Mouse (Mus musculus): ENCODE measurements at regions not wholly inside any gene's neighbourhood (a gene's known extent, or its start where the extent isn't known, plus 50 kb on each side); places are given as distances from the start of the nearest gene placed in this dataset.

DNA sequence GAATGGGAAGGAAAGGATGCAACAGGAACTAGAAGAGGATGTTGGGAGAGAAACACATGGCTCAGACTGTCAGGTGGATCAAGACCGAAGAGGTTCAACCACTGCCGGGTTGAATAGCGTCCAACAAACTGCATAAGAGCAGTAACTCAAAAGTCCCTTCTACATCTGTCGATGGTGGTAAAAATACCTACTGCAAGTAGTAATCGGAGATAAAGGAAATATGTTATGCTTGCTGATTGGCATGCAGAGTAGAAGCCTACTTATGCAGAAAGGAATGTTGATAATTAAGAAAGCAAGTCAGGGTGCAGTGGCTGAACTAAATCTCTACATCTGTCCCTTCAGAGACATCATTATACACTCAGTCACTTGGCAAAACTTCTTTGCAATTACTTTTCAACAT, 330.9 kb upstream of the Actbl2 start:
- H3K27ac ChIP-seq (replicated peaks): no peak overlapping the region
- H3K27me3 ChIP-seq (ENCODE audit: low read depth, poor library complexity, severe bottlenecking): no peaks in the 10 kb centered on the region
- H3K4me1 ChIP-seq: no peaks in the 10 kb centered on the region
- no peak for DNase-seq (ENCODE audit: low spot score)
- WGBS: 94% methylated on average over 5 of the region's 5 CpGs
- no peak overlapping the region for H3K4me3 ChIP-seq
- H3K9me3 ChIP-seq (replicated peaks): no peaks in the 10 kb centered on the region
- no peaks in the 10 kb centered on the region for H3K36me3 ChIP-seq

DNA sequence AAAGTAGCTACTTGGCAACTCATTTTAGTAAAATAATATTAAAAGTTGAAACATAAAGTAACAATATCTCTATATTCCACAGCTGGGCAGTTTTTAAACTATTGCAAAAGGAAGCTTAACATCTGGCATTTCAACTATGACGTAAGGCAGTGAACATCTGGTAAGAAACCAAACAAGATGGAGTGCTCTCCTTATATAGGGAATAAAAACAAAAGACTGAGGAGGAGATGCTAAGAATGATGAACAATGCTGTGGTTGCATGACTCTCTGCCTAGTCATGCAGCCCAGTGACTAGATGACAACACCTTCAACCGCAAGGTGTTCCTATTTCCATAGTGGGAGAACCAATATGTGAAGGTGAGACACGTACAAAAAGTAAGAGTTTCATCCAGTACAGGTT, 329.9 kb upstream of the Actbl2 start:
- WGBS: 89% methylated on average over 3 of the region's 3 CpGs

DNA sequence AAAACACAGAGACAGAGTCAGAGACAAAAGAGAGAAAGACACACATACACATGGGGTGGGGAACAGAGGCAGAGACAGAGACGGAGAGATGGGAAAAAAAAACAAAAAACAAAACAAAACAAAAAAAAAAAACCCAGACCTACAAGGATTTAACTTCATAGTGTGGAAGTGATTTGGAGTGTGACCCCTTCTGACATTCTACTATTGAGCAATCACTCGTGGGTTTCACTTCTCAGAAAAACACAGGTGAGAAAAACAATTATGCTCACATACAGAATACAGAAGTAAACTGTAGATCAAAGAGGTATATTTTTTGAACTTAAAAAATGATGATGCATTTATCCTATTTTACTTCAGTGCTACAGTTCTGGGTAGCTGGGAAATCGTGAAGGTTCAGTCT, 326.7 kb upstream of the Actbl2 start:
- Histone ChIP-seq H3K9me3 (replicated peaks) (no peaks in the 10 kb centered on the region), H3K4me1 (no peaks in the 10 kb centered on the region), H3K4me3 (no peak overlapping the region), H3K27me3 (ENCODE audit: low read depth, poor library complexity, severe bottlenecking) (no peaks in the 10 kb centered on the region), H3K36me3 (no peaks in the 10 kb centered on the region), H3K27ac (replicated peaks) (no peak overlapping the region)
- WGBS: 83% methylated on average over 3 of the region's 3 CpGs
- no peak for DNase-seq (ENCODE audit: low spot score)

More for the DNA sequence above, 329.9 kb upstream of the Actbl2 start:
- Histone ChIP-seq H3K27me3 (ENCODE audit: low read depth, poor library complexity, severe bottlenecking) (no peaks in the 10 kb centered on the region), H3K27ac (replicated peaks) (no peak overlapping the region), H3K4me3 (no peak overlapping the region), H3K9me3 (replicated peaks) (no peaks in the 10 kb centered on the region), H3K4me1 (no peaks in the 10 kb centered on the region), H3K36me3 (no peaks in the 10 kb centered on the region)
- DNase-seq (ENCODE audit: low spot score): no peak

DNA sequence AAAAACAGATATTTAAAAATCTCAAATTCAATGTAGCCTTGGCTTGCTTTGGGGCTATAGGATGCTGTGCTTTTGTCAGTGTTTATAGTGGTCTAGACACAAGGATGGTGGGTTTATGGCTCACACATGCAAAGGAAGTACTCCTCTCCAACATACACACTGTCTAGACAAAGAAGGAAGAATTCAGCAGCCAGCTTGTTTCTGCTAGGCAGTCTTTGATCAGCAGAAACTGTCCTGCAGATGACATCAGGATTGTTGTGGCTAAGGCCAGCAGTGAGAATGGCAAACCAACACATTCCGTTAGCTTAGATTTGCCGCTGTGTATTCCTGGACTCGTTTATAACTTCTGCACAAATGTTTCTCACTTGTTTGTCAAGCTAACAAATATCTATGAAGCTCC, 325.9 kb upstream of the Actbl2 start:
- H3K4me1 ChIP-seq: no peaks in the 10 kb centered on the region
- no peak overlapping the region for H3K4me3 ChIP-seq
- no peaks in the 10 kb centered on the region for H3K9me3 ChIP-seq (replicated peaks)
- WGBS: 85% methylated on average over 3 of the region's 3 CpGs
- no peaks in the 10 kb centered on the region for H3K36me3 ChIP-seq
- no peak for DNase-seq (ENCODE audit: low spot score)
- H3K27me3 ChIP-seq (ENCODE audit: low read depth, poor library complexity, severe bottlenecking): no peaks in the 10 kb centered on the region
- H3K27ac ChIP-seq (replicated peaks): no peak overlapping the region

DNA sequence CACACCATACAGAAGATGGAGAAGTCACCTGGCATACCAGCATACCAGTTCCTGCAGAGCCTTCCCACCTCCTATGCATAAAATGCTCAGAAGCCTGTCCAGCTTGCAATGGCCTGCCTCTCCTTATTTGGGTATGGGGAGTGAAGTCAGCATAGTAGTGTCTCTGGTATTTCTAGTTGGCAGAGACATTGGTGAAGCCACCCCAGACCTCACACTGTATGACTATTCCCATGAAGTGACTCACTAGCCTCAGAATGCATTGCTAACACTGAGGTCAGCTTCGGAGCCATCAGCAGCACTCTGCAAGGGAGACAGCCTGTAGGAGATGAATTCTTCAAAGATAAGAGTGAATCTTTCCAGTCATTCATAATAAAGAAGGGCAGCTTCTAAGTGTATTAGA, 325.2 kb upstream of the Actbl2 start:
- 88% methylated on average over 1 of the region's 1 CpGs for WGBS

DNA sequence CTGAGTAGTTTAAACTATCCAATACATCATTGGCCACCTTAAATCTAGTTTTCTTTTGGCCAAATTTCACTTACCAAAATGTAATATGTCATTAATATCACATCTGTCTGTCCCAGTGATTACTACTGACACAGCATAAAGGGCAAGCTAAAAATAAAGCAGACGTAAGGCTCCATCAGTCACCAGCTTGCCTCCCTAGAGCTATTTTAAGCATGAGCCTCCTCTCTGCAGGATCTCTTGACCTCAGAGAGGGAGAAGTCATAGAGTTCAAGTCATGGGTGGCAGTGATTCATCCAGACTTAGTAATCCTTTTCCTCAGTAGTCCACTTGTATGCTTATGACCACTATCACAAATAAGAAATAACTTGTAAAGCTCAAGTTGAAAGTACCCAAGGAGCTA, 313.2 kb upstream of the Actbl2 start:
- H3K27me3 ChIP-seq (ENCODE audit: low read depth, poor library complexity, severe bottlenecking): no peaks in the 10 kb centered on the region
- 75% methylated on average over 1 of the region's 1 CpGs for WGBS
- DNase-seq (ENCODE audit: low spot score): no peak
- no peaks in the 10 kb centered on the region for H3K9me3 ChIP-seq (replicated peaks)
- H3K36me3 ChIP-seq: no peaks in the 10 kb centered on the region
- H3K4me1 ChIP-seq: no peaks in the 10 kb centered on the region
- no peak overlapping the region for H3K4me3 ChIP-seq
- no peak overlapping the region for H3K27ac ChIP-seq (replicated peaks)

More for the DNA sequence above, 325.2 kb upstream of the Actbl2 start:
- H3K4me1 ChIP-seq: no peaks in the 10 kb centered on the region
- no peak overlapping the region for H3K4me3 ChIP-seq
- no peak for DNase-seq (ENCODE audit: low spot score)
- H3K36me3 ChIP-seq: no peaks in the 10 kb centered on the region
- no peaks in the 10 kb centered on the region for H3K9me3 ChIP-seq (replicated peaks)
- H3K27me3 ChIP-seq (ENCODE audit: low read depth, poor library complexity, severe bottlenecking): no peaks in the 10 kb centered on the region
- H3K27ac ChIP-seq (replicated peaks): no peak overlapping the region

DNA sequence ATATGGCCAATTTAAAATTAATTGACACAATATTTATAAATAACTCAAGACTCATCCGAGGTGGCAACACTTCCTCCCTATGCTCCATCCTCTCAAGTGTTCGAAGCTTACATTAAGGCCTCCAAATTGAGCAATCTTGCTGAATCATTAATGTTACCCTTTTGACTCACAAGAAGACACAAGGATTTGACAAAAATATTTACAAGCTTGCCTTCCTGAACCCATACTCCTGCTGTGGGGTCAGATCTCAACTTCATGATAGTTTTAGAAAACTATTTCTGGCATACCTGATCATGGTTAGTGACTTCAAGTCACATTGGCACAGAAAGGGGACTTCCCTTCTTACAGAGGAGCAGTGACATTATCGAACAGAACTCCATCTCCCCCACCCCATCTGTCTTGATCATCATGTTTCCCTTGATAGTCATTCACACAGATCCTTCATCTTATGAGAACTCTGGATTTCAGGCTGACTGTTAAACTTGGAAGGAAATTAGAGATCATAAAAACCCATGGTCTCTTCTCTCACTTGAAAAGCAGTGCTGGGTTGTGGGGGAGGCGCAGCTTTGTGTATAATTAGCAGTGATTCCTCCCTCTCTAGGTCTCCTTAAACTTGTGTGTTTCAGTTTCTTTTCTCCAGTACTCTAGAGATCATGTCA, 311.7 kb upstream of the Actbl2 start:
- Histone ChIP-seq H3K4me3 (no peak overlapping the region), H3K9me3 (replicated peaks) (no peaks in the 10 kb centered on the region), H3K27ac (replicated peaks) (no peak overlapping the region), H3K36me3 (no peaks in the 10 kb centered on the region), H3K4me1 (no peaks in the 10 kb centered on the region), H3K27me3 (ENCODE audit: low read depth, poor library complexity, severe bottlenecking) (no peaks in the 10 kb centered on the region)
- no peak for DNase-seq (ENCODE audit: low spot score)
- 94% methylated on average over 4 of the region's 4 CpGs for WGBS

DNA sequence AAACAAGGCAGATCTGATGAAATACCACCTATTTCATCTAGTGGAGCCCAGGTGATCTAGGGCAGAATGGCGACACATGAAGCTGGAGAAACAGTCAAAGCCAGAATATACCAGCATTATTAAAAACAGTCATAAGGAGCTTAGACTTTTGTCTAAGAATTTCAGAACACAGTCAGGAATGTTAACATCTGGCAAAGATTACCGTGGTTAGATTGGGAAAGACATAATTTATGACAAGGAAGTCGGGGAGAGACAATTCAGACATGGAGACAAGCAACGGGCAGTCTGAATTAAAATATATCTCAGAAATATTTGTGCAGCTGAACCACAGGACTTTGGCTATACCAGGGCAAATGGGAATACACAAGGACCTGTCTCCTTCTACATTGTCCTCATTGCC, 310.8 kb upstream of the Actbl2 start:
- no peaks in the 10 kb centered on the region for H3K9me3 ChIP-seq (replicated peaks)
- no peak for DNase-seq (ENCODE audit: low spot score)
- no peak overlapping the region for H3K4me3 ChIP-seq
- H3K36me3 ChIP-seq: no peaks in the 10 kb centered on the region
- H3K27me3 ChIP-seq (ENCODE audit: low read depth, poor library complexity, severe bottlenecking): no peaks in the 10 kb centered on the region
- H3K4me1 ChIP-seq: no peaks in the 10 kb centered on the region
- WGBS: 82% methylated on average over 4 of the region's 4 CpGs
- H3K27ac ChIP-seq (replicated peaks): no peak overlapping the region

DNA sequence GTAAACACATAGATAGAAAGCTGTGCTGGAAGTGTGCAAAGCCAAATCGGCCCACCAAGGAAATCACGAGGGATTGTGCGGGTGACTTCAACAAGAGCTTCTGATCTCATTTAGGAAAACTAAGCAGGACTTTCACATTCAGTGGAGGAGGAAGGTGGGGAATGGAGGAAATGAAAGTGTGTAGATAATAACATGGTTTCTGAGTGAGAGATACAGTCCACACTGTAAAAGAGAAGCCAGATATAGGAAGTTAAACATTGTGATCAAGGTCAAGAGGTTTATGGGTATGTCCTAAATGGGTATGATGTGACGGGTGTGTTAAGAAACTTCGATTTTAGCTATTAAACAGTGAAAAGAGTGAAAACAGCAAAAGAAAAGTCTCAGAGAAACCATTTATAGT, 310.1 kb upstream of the Actbl2 start:
- Histone ChIP-seq H3K4me1 (no peaks in the 10 kb centered on the region), H3K27ac (replicated peaks) (no peak overlapping the region), H3K4me3 (no peak overlapping the region), H3K9me3 (replicated peaks) (no peaks in the 10 kb centered on the region), H3K27me3 (ENCODE audit: low read depth, poor library complexity, severe bottlenecking) (no peaks in the 10 kb centered on the region), H3K36me3 (no peaks in the 10 kb centered on the region)
- DNase-seq (ENCODE audit: low spot score): no peak
- WGBS: 91% methylated on average over 5 of the region's 5 CpGs

DNA sequence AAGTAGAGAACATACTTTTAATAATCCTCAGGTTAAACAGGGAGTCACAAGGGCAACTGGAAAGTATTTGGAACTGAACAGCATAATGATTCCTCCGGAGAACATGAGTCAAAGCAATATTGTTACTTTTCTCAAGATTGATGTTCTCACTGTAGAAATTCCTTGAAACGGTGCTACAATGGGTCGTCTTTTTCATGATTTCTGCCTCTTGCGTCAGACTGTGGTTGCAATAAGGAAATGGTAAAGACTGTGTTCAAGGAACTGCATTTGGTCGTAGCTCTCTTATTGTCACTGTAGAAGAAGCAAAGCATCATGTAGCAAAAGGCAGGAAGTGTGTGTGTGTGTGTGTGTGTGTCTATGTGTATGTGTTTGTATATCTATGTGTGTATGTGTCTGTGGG, 294.6 kb upstream of the Actbl2 start:
- no peaks in the 10 kb centered on the region for H3K9me3 ChIP-seq (replicated peaks)
- H3K4me1 ChIP-seq: no peaks in the 10 kb centered on the region
- no peak overlapping the region for H3K27ac ChIP-seq (replicated peaks)
- no peak overlapping the region for H3K4me3 ChIP-seq
- DNase-seq (ENCODE audit: low spot score): no peak
- no peaks in the 10 kb centered on the region for H3K36me3 ChIP-seq
- H3K27me3 ChIP-seq (ENCODE audit: low read depth, poor library complexity, severe bottlenecking): no peaks in the 10 kb centered on the region
- 89% methylated on average over 5 of the region's 5 CpGs for WGBS

DNA sequence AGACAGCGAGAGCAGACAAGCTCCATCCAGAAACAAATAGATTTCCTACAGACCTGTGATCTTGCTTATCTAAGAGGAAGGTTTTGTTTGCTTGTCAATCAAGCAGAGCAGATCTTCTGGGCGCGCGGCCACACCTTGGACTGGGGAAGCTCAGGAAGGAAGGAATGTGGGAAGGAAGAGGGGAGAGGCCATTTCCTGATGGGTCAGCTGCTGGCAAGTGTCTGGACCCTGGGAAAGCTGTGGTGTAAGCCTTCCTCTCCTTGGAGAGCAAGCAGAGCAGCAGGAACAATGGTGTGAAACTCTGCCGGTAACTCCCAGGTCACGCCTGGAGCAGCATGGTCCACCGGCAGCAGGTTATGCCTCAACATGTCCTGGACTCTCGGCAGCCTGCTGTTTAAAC, 287.7 kb upstream of the Actbl2 start:
- DNase-seq (ENCODE audit: low spot score): peak; percentile 29
- Histone ChIP-seq H3K27ac (replicated peaks) (peak overlapping the region; percentile 59; the same call in 1 of the 2 replicates), H3K27me3 (ENCODE audit: low read depth, poor library complexity, severe bottlenecking) (peaks cover 8% of the 10 kb centered on the region; the same call in 1 of the 2 replicates), H3K36me3 (no peaks in the 10 kb centered on the region), H3K4me3 (no peak overlapping the region), H3K4me1 (peaks cover 11% of the 10 kb centered on the region), H3K9me3 (replicated peaks) (no peaks in the 10 kb centered on the region)
- 63% methylated on average over 8 of the region's 8 CpGs for WGBS

DNA sequence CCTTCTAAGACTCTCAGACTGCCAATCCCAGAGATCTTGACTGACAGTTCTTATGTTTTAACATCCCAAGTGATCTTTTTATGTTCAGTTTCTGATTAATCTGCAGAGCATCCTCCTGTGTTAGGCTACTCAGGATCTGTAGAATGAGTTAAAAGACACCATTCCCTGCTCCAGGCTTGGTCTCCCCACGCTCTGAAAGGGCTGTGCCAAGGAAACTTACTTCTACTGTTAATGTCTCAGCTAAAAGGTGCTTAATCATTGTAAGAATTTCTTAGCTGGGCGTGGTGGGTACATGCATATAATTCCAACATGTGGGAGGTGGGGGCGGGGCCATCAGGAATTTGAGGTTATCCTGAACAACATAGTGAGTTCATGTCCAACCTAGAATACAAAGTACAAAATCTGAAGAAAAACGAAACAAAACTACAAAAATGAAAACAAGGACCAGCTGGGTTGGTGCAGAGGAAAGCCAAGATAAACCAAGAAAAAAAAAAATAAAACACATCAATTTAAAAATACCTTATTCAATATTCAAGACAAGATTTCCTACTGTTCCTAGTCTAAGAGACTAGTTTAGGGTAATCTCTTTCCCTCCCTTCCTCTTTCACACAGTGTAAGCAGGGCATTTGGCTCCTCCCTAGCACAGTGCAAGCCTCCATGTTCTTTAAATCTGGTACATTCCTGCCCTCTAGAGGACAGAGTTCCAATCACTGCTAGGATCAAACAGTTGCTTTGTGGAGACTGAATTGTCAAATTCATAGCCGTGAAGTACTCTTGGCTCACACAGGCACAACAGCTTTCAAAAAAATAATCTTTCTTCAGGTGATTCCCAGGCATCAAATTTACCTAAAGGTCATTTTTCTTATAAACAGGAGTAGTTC, 286.9 kb upstream of the Actbl2 start:
- H3K36me3 ChIP-seq: no peaks in the 10 kb centered on the region
- 51% methylated on average over 5 of the region's 5 CpGs for WGBS
- peaks cover 11% of the 10 kb centered on the region for H3K4me1 ChIP-seq
- DNase-seq (ENCODE audit: low spot score): peak; percentile 27
- no peak overlapping the region for H3K4me3 ChIP-seq
- H3K27ac ChIP-seq (replicated peaks): peak overlapping the region; percentile 59; the same call in 1 of the 2 replicates
- peaks cover 8% of the 10 kb centered on the region; the same call in 1 of the 2 replicates for H3K27me3 ChIP-seq (ENCODE audit: low read depth, poor library complexity, severe bottlenecking)
- no peaks in the 10 kb centered on the region for H3K9me3 ChIP-seq (replicated peaks)

DNA sequence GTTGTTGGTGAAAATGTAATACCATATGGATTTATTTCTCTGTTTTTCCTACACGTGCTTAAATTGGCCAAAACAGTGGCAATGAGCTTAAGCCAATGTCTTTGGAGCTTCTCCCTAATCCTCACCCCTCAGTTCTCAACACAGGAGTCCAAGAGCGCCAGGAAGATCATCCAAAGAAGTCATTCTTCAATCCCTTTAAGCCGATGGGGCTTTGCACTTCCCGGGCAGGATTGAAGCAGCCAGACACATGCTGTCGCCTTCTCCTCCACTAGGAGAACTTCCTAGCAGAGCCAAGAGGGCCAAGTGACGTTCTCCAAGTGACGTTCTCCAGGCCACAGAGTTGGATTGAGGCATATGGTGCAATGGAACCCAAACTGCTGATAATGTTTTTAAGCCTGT, 286.3 kb upstream of the Actbl2 start:
- no peak for DNase-seq (ENCODE audit: low spot score)
- no peaks in the 10 kb centered on the region for H3K9me3 ChIP-seq (replicated peaks)
- WGBS: 47% methylated on average over 7 of the region's 7 CpGs
- peaks cover 8% of the 10 kb centered on the region; the same call in 1 of the 2 replicates for H3K27me3 ChIP-seq (ENCODE audit: low read depth, poor library complexity, severe bottlenecking)
- no peaks in the 10 kb centered on the region for H3K36me3 ChIP-seq
- H3K4me3 ChIP-seq: no peak overlapping the region
- H3K27ac ChIP-seq (replicated peaks): no peak overlapping the region
- H3K4me1 ChIP-seq: peaks cover 11% of the 10 kb centered on the region
